In genomic region chr4:43833752-43834151, GRCm38 (mm10) we compare ENCODE assay signal across 26 mouse cellular contexts. TPM values are rescaled to one million over a fixed set of nuclear protein-coding genes. Genes with fewer than 3 reads are reported as not detected.
"Had no signal": no experiment of that assay in that cellular context is flagged by ENCODE, and none has a peak within 500 bp of the region (broad histone marks: within the 10 kb centered on the region; RNA-seq: fewer than 3 reads in every experiment).

No protein-coding gene starts in this region.

- H3K9ac ChIP-seq: liver, embryonic 15.5 days; liver, postnatal 0 days; lung, embryonic 15.5 days; midbrain, embryonic 13.5 days; midbrain, embryonic 15.5 days; neural tube, embryonic 12.5 days; stomach, embryonic 15.5 days had no signal

- DNase-seq: liver, postnatal 0 days; lung, adult 2 months; lung, postnatal 14 days; lung, postnatal 36 days; right cerebral cortex, postnatal 14 days; thymus, adult 2 months; thymus, postnatal 25 days; thymus, postnatal 4 days had no signal

- H3K9me3 ChIP-seq: liver, embryonic 15.5 days; lung, embryonic 15.5 days; megakaryocyte, embryonic 14.5 days; midbrain, embryonic 13.5 days; midbrain, embryonic 15.5 days; neural tube, embryonic 12.5 days; stomach, embryonic 15.5 days had no signal

- H3K27ac ChIP-seq: liver, embryonic 15.5 days; lung, embryonic 15.5 days; macrophage; midbrain, embryonic 13.5 days; midbrain, embryonic 15.5 days; neural tube, embryonic 12.5 days; stomach, embryonic 15.5 days; stomach, postnatal 0 days had no signal

- H3K4me1 ChIP-seq: liver, embryonic 15.5 days; lung, embryonic 15.5 days; midbrain, embryonic 13.5 days; midbrain, embryonic 15.5 days; neural tube, embryonic 12.5 days; stomach, embryonic 15.5 days had no signal

- H3K4me3 ChIP-seq: liver, embryonic 15.5 days; lung, embryonic 15.5 days; megakaryocyte, embryonic 14.5 days; midbrain, embryonic 13.5 days; midbrain, embryonic 15.5 days; neural tube, embryonic 12.5 days; stomach, embryonic 15.5 days had no signal

- H3K27me3 ChIP-seq: liver, embryonic 15.5 days; lung, embryonic 15.5 days; midbrain, embryonic 13.5 days; midbrain, embryonic 15.5 days; neural tube, embryonic 12.5 days; stomach, embryonic 15.5 days had no signal

- H3K36me3 ChIP-seq: liver, embryonic 15.5 days; lung, embryonic 15.5 days; midbrain, embryonic 13.5 days; midbrain, embryonic 15.5 days; neural tube, embryonic 12.5 days; stomach, embryonic 15.5 days had no signal

RNA-seq across cellular contexts. Expression of gene Olfr157, which starts 6.2 kb away (rescaled TPM):
- total RNA-seq: megakaryocyte progenitor cell, adult 5-6 weeks; midbrain, postnatal 0 days; monocyte, adult 5-6 weeks; neutrophil, adult 5-6 weeks had no signal
- polyA plus RNA-seq: liver, embryonic 15.5 days; liver, postnatal 0 days; lung, adult 2 months; lung, embryonic 15.5 days; lung, postnatal 0 days; macrophage; midbrain, embryonic 13.5 days; midbrain, embryonic 15.5 days; midbrain, postnatal 0 days; neural tube, embryonic 12.5 days; neural tube, embryonic 14.5 days; spleen, adult 2 months; stomach, embryonic 15.5 days; testis, adult 2 months; urinary bladder, adult 2 months had no signal

RNA-seq across cellular contexts. Expression of gene Olfr156, which starts 10.1 kb away (rescaled TPM):
- total RNA-seq: megakaryocyte progenitor cell, adult 5-6 weeks; midbrain, postnatal 0 days; monocyte, adult 5-6 weeks; neutrophil, adult 5-6 weeks had no signal
- polyA plus RNA-seq: liver, embryonic 15.5 days; liver, postnatal 0 days; lung, adult 2 months; lung, embryonic 15.5 days; lung, postnatal 0 days; macrophage; midbrain, embryonic 13.5 days; midbrain, embryonic 15.5 days; midbrain, postnatal 0 days; neural tube, embryonic 12.5 days; neural tube, embryonic 14.5 days; spleen, adult 2 months; stomach, embryonic 15.5 days; stomach, postnatal 0 days; testis, adult 2 months; thymus, adult 2 months; urinary bladder, adult 2 months had no signal

RNA-seq across cellular contexts. Expression of gene Olfr155, which starts 17.6 kb away (rescaled TPM):
- total RNA-seq: megakaryocyte progenitor cell, adult 5-6 weeks; midbrain, postnatal 0 days; monocyte, adult 5-6 weeks; neutrophil, adult 5-6 weeks had no signal
- polyA plus RNA-seq: liver, embryonic 15.5 days; liver, postnatal 0 days; lung, adult 2 months; lung, embryonic 15.5 days; lung, postnatal 0 days; macrophage; midbrain, embryonic 13.5 days; midbrain, embryonic 15.5 days; midbrain, postnatal 0 days; neural tube, embryonic 12.5 days; neural tube, embryonic 14.5 days; spleen, adult 2 months; stomach, embryonic 15.5 days; stomach, postnatal 0 days; testis, adult 2 months; thymus, adult 2 months; urinary bladder, adult 2 months had no signal
